Mouse (Mus musculus) E14TG2a.4 (cell line): ENCODE data around the gene Rpgr.

Source experiments
- CTCF ChIP-seq: conservative IDR thresholded peaks from 2 replicates; pipeline ENCODE4 v1.5.1; 2014; ENCODE audit warnings: low read length
- POU5F1 ChIP-seq: IDR thresholded peaks from 2 replicates; pipeline ENCODE4 v1.6.1; 2014; ENCODE audit warnings: low read length, borderline replicate concordance

DNA sequence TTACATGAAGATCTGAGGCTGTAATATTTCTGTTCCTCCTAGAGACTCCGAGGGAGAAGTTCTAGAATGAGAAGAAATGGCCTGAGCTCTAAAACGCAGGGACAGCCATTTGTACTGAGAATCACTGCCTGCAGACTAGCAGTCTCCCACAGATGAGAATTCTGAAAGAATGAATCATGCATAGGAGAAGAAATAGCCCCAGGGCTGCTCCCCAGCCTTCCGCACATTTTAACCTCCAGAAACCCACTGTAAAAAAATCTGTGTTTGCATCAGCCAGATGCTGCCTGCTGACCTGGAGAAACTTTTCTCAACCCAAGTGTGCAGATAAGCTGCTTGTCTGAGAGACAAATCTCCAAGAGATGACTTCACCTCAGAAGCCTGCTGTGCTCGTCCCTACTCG, 111.2 kb downstream of the Rpgr start:
- TF ChIP-seq CTCF (no peak), POU5F1 (no peak)
